Mouse (Mus musculus) heart, adult 2 months (tissue): ENCODE data around the gene Rbp4. TPM values are rescaled to one million over a fixed set of nuclear protein-coding genes. Genes with fewer than 3 reads are reported as not detected.

Source experiments
- DNase-seq, 2 experiments: peaks; one replicate each; pipeline ENCODE4 v3.0.0; 2021
- H3K27ac ChIP-seq: fragments of 200-600 bp; 2 replicates; pipeline ENCODE4 v1.8.1; 2022
- H3K27me3 ChIP-seq: fragments of 200-500 bp; 2 replicates; pipeline ENCODE4 v1.6.1; 2012; ENCODE audit warnings: mild to moderate bottlenecking, low read length, inconsistent platforms, mixed read lengths; ENCODE audit not compliant: control insufficient read depth, insufficient read depth
- H3K36me3 ChIP-seq: fragments of 200-500 bp; 2 replicates; pipeline ENCODE4 v1.6.1; 2012; ENCODE audit warnings: low read length, inconsistent platforms; ENCODE audit not compliant: control insufficient read depth, insufficient read depth
- H3K4me1 ChIP-seq: fragments of 200-500 bp; 2 replicates; pipeline ENCODE4 v1.6.1; 2011; ENCODE audit warnings: low read length; ENCODE audit not compliant: control insufficient read depth, insufficient read depth
- H3K4me3 ChIP-seq: fragments of 200-600 bp; 2 replicates; pipeline ENCODE4 v1.8.1; 2022
- H3K79me2 ChIP-seq: fragments of 200-500 bp; replicated peaks from 2 replicates; pipeline ENCODE4 v1.6.1; 2012; ENCODE audit warnings: mild to moderate bottlenecking, inconsistent platforms, low read length, moderate library complexity, mixed read lengths; ENCODE audit not compliant: control insufficient read depth, insufficient read depth
- H3K9ac ChIP-seq: fragments of 200-500 bp; 2 replicates; pipeline ENCODE4 v1.6.1; 2012; ENCODE audit warnings: low read depth, mild to moderate bottlenecking, control low read depth, inconsistent platforms, low read length, mixed read lengths
- CTCF ChIP-seq: fragments of 200-600 bp; IDR thresholded peaks from 2 replicates; pipeline ENCODE4 v1.8.1; 2022; ENCODE audit warnings: antibody characterized with exemption, mild to moderate bottlenecking, moderate library complexity
- EP300 ChIP-seq: fragments of 200-500 bp; IDR thresholded peaks from 2 replicates; pipeline ENCODE4 v1.6.1; 2011; ENCODE audit warnings: low read depth, low read length, control low read depth; ENCODE audit not compliant: insufficient read depth
- POLR2A ChIP-seq: fragments of 200-500 bp; IDR thresholded peaks from 2 replicates; pipeline ENCODE4 v1.6.1; 2011; ENCODE audit warnings: mild to moderate bottlenecking, low read depth, low read length, control low read depth; ENCODE audit not compliant: insufficient read depth
- WGBS: fragments of 180-500 bp; shearing (Covaris S2); methylation state at CpG from one replicate; pipeline ENCODE4 v1.1.7; 2018; 5-methylcytosine and 5-hydroxymethylcytosine counted together
- intact Hi-C: fragments of 180-260 bp; cut with DNase I; formaldehyde crosslinking; loops from one replicate; pipeline ENCODE4 v1.15.1; 2025
- polyA plus RNA-seq: library from polyadenylated mRNA; depleted of rRNA; stranded (reverse); fragments of >200 nt; gene quantifications from 2 replicates; pipeline ENCODE4 v1.2.3, GENCODE M21; 2012
- total RNA-seq, 2 experiments: library from RNA; stranded (reverse); gene quantifications; 2 replicates each; pipeline ENCODE4 v1.2.3; 2021

The Rbp4 gene
- total and polyA plus RNA-seq, 3 experiments = 2.4 to 9.5 (median 2.8) TPM

- H3K27ac ChIP-seq = no peak overlapping the region
- no peaks in the 10 kb centered on the region for H3K79me2 ChIP-seq
- H3K36me3 ChIP-seq = no peaks in the 10 kb centered on the region
- no peak for DNase-seq
- no peak for TF ChIP-seq CTCF
- TF ChIP-seq POLR2A = no peak
- TF ChIP-seq EP300 = no peak
- H3K27me3 ChIP-seq = no peaks in the 10 kb centered on the region; the same call in 1 of the 2 replicates
- WGBS = 79% methylated on average over 5 of the region's 5 CpGs
- no peak overlapping the region for H3K4me3 ChIP-seq
- H3K4me1 ChIP-seq = no peaks in the 10 kb centered on the region
- no peak overlapping the region for H3K9ac ChIP-seq
- intact Hi-C loops = no loop called here
Measured at GRCm38 (mm10) chr19:38120123-38120760, 4.8 kb downstream of the Rbp4 start.

- Histone ChIP-seq H3K79me2 (no peaks in the 10 kb centered on the region), H3K36me3 (no peaks in the 10 kb centered on the region), H3K27me3 (no peaks in the 10 kb centered on the region), H3K9ac (no peak overlapping the region), H3K4me3 (no peak overlapping the region), H3K4me1 (no peaks in the 10 kb centered on the region), H3K27ac (no peak overlapping the region)
- DNase-seq = no peak
- no peak for TF ChIP-seq CTCF
- no peak for TF ChIP-seq EP300
- TF ChIP-seq POLR2A = no peak
- intact Hi-C loops = no loop called here
- WGBS = 85% methylated on average over 7 of the region's 7 CpGs
Measured at GRCm38 (mm10) chr19:38114834-38115491, 10.1 kb downstream of the Rbp4 start.

- H3K27me3 ChIP-seq = no peaks in the 10 kb centered on the region
- intact Hi-C loops = no loop called here
Measured at GRCm38 (mm10) chr19:38112575-38112974, 12.5 kb downstream of the Rbp4 start.

GRCm38 (mm10) chr19:38111056-38111455 is 14.0 kb downstream of the Rbp4 start:
- Histone ChIP-seq H3K27ac (no peak overlapping the region), H3K9ac (no peak overlapping the region), H3K4me3 (no peak overlapping the region), H3K79me2 (no peaks in the 10 kb centered on the region), H3K36me3 (no peaks in the 10 kb centered on the region), H3K4me1 (no peaks in the 10 kb centered on the region), H3K27me3 (no peaks in the 10 kb centered on the region)
- intact Hi-C loops = no loop called here
- WGBS = 65% methylated on average over 8 of the region's 8 CpGs
- TF ChIP-seq EP300 = no peak
- TF ChIP-seq POLR2A = no peak
- no peak for TF ChIP-seq CTCF
- DNase-seq = no peak

More at GRCm38 (mm10) chr19:38112575-38112974, 12.5 kb downstream of the Rbp4 start:
- Histone ChIP-seq H3K4me1 (no peaks in the 10 kb centered on the region), H3K4me3 (no peak overlapping the region), H3K36me3 (no peaks in the 10 kb centered on the region), H3K79me2 (no peaks in the 10 kb centered on the region), H3K9ac (no peak overlapping the region), H3K27ac (no peak overlapping the region)
- 20% methylated on average over 4 of the region's 4 CpGs for WGBS
- no peak for DNase-seq
- no peak for TF ChIP-seq EP300
- no peak for TF ChIP-seq CTCF
- no peak for TF ChIP-seq POLR2A

- no peaks in the 10 kb centered on the region for H3K36me3 ChIP-seq
- H3K27ac ChIP-seq = no peak overlapping the region
- intact Hi-C loops = no loop called here
- no peak for DNase-seq
- H3K9ac ChIP-seq = no peak overlapping the region
- no peak overlapping the region for H3K4me3 ChIP-seq
- H3K79me2 ChIP-seq = no peaks in the 10 kb centered on the region
- WGBS = 84% methylated on average over 15 of the region's 15 CpGs
- TF ChIP-seq CTCF = no peak
- TF ChIP-seq EP300 = no peak
- H3K27me3 ChIP-seq = no peaks in the 10 kb centered on the region
- H3K4me1 ChIP-seq = no peaks in the 10 kb centered on the region
Measured at GRCm38 (mm10) chr19:38109506-38110242, 15.4 kb downstream of the Rbp4 start.

- H3K36me3 ChIP-seq = no peaks in the 10 kb centered on the region
- no peak for DNase-seq
- 89% methylated on average over 4 of the region's 4 CpGs for WGBS
- H3K4me1 ChIP-seq = no peaks in the 10 kb centered on the region
- intact Hi-C loops = no loop called here
- no peaks in the 10 kb centered on the region for H3K79me2 ChIP-seq
- H3K27me3 ChIP-seq = no peaks in the 10 kb centered on the region
- no peak overlapping the region for H3K9ac ChIP-seq
- H3K27ac ChIP-seq = no peak overlapping the region
- H3K4me3 ChIP-seq = no peak overlapping the region
- no peak for TF ChIP-seq EP300
- TF ChIP-seq POLR2A = no peak
- no peak for TF ChIP-seq CTCF
Measured at GRCm38 (mm10) chr19:38107871-38108270, 17.2 kb downstream of the Rbp4 start.
